Mouse (Mus musculus) bone marrow macrophage, adult 2 months (primary cell): ENCODE data around the gene Gapvd1. TPM values are rescaled to one million over a fixed set of nuclear protein-coding genes. Genes with fewer than 3 reads are reported as not detected.

Source experiments
- H3K27ac ChIP-seq: 2 replicates; pipeline ENCODE4 v1.5.1; 2012; ENCODE audit warnings: low read depth, low read length; ENCODE audit not compliant: insufficient read depth
- H3K4me1 ChIP-seq: 2 replicates; pipeline ENCODE4 v1.6.1; 2012; ENCODE audit warnings: low read length; ENCODE audit not compliant: control insufficient read depth, insufficient read depth
- H3K4me3 ChIP-seq: 2 replicates; pipeline ENCODE4 v1.5.1; 2012; ENCODE audit warnings: mild to moderate bottlenecking, low read length, moderate library complexity; ENCODE audit not compliant: insufficient read depth
- CTCF ChIP-seq: IDR thresholded peaks from 2 replicates; pipeline ENCODE4 v1.5.1; 2012; ENCODE audit warnings: low read depth, mild to moderate bottlenecking, low read length, moderate library complexity
- POLR2A ChIP-seq: IDR thresholded peaks from 2 replicates; pipeline ENCODE4 v1.6.1; 2012; ENCODE audit warnings: mild to moderate bottlenecking, low read depth, low read length, borderline replicate concordance
- polyA plus RNA-seq: library from polyadenylated mRNA; stranded (reverse); fragments of >200 nt; gene quantifications from 2 replicates; pipeline ENCODE4 v1.2.4, GENCODE M21; 2012; ENCODE audit not compliant: missing spikeins, insufficient read depth, insufficient read length

The Gapvd1 gene
- polyA plus RNA-seq = 90.8 and 98.7 TPM in 2 replicates

DNA sequence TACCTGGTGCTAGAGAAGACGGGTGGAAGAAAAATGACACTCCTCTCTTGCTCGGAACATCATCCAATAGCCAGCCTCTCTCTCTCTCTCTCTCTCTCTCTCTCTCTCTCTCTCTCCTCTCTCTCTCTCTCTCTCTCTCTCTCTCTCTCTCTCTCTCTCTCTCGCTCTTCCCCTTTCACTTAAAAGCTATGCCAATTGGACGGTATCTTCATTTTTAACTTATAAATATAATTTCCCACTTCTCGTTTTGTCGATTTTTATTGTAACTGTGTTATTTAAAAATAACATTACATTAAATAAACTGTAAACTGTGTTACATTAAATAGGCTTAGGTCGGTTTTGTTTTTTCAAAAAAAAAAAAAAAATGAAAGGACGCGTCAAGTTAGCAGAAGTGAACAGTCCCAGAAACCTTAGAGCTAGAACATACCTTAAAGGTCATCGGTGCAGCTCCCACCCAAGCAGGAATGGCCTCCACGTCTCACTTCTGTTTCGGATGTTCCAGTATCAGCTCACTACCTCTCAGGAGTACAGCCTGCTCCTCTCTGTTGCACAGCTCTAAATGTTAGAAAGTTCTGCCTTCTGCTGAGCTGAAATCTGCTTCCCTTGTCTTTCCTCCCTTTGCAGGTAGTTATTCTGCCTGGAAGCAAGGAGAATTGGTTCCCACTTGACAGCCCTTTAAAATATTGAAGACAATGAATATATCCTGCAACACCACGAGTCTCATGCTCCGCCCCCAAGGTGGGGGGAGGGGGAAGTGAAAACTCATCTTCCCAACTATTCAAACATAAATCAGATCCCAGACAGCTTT lies at the start of gene Gapvd1:
TSS of gene Gapvd1 (minus strand) at position 682 of the 808 bp plus-strand sequence.
- peak within 1 kb of the TSS; percentile 78 for H3K27ac ChIP-seq
- peaks cover 12% of the 10 kb centered on the region for H3K4me1 ChIP-seq
- H3K4me3 ChIP-seq = peak within 1 kb of the TSS; percentile 93
- TF ChIP-seq CTCF (no peak), POLR2A (no peak)

DNA sequence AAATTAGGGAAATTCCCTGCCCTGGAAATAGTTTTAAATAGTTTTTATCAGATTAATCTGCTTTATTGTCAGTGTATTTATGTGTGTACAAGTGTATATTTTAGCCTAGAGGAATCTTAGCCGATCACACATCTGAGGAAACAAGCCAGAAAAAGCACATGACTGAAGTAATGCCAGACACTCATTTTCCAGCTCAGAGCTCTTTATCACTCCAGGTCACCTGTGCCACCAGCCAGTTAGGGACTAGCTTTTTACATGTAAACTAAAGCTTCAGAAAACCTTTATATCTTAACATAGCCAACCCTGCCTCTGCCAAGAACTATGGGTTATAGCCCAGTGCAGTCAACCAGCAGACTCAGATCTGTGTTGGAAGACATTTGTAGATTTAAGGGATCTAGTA lies 49.8 kb upstream of the Gapvd1 start:
- H3K4me3 ChIP-seq = no peak overlapping the region
- TF ChIP-seq CTCF (no peak), POLR2A (no peak)
- peaks cover 37% of the 10 kb centered on the region for H3K4me1 ChIP-seq
- no peak overlapping the region for H3K27ac ChIP-seq

DNA sequence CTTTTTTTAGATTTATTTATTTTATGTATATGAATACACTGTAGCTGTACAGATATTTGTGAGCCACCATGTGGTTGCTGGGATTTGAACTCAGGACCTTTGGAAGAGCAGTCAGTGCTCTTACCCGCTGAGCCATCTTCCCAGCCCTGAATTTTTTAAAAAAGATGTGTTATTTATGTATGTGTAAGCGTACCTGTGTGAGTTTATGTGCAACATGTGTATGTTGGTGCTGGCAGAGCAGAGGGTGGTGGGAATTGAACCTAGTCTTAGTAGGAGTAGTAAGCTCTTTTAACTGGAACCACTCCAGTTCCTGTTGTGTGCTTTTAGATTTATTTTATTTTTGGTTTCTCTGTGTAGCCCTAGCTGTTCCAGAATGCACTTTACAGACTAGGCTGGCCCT lies 49.1 kb upstream of the Gapvd1 start:
- no peak for TF ChIP-seq POLR2A
- TF ChIP-seq CTCF = no peak
- peaks cover 37% of the 10 kb centered on the region for H3K4me1 ChIP-seq
- H3K27ac ChIP-seq = no peak overlapping the region
- H3K4me3 ChIP-seq = no peak overlapping the region

DNA sequence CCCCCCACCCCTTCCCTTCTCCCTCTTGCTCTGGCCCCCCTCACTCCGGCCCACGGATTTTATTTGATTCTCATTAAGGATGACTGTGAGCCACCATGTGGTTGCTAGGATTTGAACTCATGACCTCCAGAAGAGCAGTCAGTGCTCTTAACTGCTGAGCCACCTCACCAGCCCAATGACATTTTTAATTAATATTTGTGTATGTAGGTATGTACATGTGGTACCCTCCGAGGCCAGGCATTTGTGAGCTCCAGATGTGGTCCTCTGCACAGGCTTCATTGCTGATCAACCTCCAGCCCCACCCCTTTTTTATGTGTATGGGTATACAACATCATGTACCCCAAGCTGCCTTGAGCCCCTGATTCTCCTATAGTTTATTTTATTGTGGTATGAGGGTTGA lies 48.7 kb upstream of the Gapvd1 start:
- TF ChIP-seq POLR2A = no peak
- TF ChIP-seq CTCF = no peak
- no peak overlapping the region for H3K27ac ChIP-seq
- H3K4me1 ChIP-seq = peaks cover 40% of the 10 kb centered on the region
- peak overlapping the region; percentile 30 for H3K4me3 ChIP-seq

DNA sequence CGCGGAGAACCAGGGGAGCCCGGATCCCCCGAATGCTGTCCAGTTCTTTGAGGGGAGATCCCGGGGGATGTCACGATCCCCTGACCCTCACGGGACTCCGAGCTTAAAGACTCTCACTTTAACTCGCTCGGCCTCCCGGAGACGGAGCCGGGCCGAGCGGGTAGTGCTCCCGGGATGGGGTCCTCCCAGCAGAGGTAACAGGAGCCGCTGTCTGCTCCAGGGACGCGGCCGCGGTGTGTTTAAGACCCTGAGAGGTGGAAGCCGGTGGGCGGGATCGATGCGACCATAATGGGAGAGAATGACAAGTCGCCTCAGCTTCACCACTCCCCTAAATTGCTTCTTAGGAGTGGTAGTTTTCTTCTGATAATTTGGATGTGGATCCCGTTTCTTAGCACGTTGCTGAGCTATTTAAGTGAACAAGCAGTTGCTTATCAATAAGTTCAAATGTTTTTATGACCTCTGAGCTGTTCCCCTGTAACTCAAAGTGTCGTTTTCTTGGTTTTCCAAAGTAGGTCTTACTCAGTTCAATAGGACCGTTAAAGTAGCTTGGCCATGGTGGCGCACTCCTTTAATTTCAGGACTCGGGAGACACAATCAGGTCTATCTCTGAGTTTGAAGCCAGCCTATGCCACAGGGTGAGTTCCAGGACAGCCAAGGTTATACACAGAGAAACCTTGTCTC lies 47.7 kb upstream of the Gapvd1 start:
- Histone ChIP-seq H3K4me1 (peaks cover 35% of the 10 kb centered on the region), H3K4me3 (peak overlapping the region; percentile 94), H3K27ac (peak overlapping the region; percentile 79)

DNA sequence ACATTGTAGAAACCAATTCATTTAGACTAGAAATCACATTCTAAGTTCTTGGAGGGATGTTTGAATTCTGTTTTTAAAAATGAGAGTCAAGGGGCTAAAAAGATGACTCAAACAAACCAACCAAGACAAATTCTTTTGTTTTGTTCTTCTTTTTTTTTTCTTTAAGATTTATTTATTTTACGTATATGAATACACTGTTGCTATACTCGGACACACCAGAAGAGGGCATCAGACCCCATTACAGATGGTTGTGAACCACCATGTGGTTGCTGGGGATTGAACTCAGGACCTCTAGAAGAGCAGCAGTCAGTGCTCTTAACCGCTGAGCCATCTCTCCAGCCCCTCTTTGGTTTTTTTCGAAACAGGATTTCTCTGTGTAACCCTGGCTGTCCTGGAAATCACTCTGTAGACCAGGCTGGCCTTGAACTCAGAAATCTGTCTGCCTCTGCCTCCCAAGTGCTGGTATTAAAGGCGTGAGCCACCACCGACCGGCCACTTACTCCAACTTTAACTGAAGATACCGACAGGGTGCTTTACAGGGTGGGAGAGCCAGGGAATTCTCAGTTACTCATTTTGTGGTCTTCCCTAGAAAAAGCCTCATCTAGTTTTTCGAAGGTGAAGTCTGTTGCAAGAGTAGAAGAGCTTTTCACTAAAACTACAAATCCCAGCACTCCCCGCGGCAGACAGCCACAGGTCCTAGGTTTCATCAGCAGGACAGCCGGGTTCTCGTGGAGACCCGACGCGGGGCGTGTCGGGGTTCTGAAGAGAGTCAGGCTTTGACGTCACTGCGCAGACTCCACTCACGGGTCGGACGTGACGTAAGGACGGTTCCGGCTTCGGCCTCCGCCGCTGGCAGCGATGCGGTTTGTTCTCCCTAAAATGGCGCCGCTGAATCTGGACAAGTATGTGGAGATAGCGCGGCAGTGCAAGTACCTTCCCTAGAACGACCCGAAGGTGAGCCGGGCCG lies 46.8 kb upstream of the Gapvd1 start:
- peaks cover 29% of the 10 kb centered on the region for H3K4me1 ChIP-seq
- TF ChIP-seq POLR2A = no peak
- TF ChIP-seq CTCF = no peak
- peak overlapping the region; percentile 79 for H3K27ac ChIP-seq
- H3K4me3 ChIP-seq = peak overlapping the region; percentile 94

DNA sequence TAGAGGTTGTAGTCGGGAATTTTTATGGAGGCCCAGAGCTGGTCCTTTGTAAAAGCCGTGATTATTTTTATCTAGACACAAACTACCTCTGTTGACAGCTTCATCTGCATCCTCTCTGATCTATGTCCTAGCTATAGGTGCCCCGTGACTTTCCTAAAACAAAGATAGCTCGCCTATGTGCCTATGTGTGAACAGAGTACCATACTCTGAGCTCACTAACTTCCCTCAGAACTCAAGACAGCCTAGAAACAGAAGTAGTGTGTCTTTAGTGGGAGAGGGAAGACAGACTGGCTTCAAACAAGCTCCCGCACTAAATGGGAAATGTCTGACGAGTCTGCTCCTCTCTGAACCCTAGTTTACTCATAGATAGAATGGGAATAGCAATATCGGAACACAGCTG lies 45.3 kb upstream of the Gapvd1 start:
- H3K4me3 ChIP-seq = peak overlapping the region; percentile 69
- TF ChIP-seq CTCF (no peak), POLR2A (no peak)
- H3K27ac ChIP-seq = peak overlapping the region; percentile 26
- H3K4me1 ChIP-seq = peaks cover 19% of the 10 kb centered on the region

DNA sequence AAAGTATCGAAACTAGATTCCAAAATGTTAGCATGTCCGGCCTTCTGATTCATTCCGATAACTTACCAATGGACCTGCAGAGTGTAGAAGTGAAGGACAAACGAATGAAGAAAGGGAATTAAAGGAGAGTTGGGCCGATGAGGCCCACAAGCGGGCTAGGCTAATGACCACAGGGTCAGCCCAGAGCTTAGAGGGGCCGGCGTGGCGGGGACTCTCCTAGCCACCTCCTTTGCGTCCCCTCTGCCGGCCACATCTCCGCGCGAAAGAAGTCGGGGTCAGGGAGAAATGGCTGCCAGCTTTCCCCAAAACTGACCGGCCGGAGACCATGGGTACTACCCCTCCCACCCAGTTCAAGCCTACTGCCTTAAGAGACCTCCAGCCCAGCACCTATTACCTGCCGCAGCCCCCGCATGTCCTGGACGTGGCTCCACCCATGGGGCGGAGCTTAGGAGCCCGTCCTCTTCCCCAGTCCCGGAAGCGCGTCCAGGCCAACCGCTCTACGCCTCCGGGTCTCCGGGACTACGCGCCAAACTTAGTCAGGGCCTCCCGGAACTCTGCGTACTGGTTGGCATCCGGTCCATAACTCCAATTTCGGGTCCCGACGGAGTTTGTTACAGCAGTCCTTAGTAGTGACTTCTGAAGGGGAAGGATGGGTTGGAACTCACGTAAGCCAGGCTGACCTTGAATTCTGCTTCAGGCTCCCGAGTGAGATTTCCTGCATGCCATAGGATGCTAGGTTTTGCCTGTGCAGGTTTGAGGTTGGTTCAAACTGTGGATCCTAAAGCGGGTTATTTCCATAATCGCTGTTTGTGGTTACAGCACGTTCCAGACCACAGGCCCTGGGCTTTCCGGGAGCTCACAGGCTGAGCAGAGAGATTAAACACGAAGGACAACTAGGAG lies 44.6 kb upstream of the Gapvd1 start, which contains the start of gene Rabepk:
TSS of gene Rabepk (minus strand) at position 556 of the 900 bp plus-strand sequence.
- Histone ChIP-seq H3K4me1 (peaks cover 18% of the 10 kb centered on the region), H3K27ac (peak within 1 kb of the TSS; percentile 48), H3K4me3 (peak within 1 kb of the TSS; percentile 69)
- TF ChIP-seq POLR2A = no peak
- TF ChIP-seq CTCF = no peak
